Mouse (Mus musculus) lung, adult 2 months (tissue): ENCODE measurements around the gene Spsb4.

ENCODE experiments used
- CTCF ChIP-seq: fragments of 200-500 bp; IDR thresholded peaks from 2 replicates; pipeline ENCODE4 v1.5.1; 2011; ENCODE audit warnings: mild to moderate bottlenecking, low read length, control low read depth; ENCODE audit not compliant: insufficient read depth
- POLR2A ChIP-seq: fragments of 200-500 bp; IDR thresholded peaks from 2 replicates; pipeline ENCODE4 v1.6.1; 2011; ENCODE audit warnings: low read depth, mild to moderate bottlenecking, control low read depth, low read length, borderline replicate concordance; ENCODE audit errors: extremely low read depth

DNA sequence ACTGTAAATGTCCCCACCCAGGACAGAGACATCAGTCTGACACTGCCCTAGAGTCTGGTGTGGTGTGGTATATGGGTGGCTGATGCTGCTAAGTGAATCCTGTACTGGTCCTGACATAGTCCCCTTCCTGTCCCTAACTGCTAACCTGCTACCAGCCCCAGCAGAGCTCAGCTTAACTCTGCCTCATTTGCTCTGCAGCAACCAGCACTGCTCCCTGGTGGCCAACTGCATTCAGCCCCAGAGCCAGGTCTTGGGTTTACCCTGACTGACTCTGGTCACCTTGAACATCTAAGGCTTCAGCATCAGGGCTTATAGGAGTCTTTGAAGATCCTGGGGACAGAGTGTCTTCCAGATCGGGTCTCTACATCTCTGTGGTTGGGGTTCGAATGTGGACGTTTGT, 75.7 kb downstream of the Spsb4 start:
- TF ChIP-seq CTCF (0 out of 2 replicates have a peak, but pooled peaks have one; percentile 7), POLR2A (no peak)
